ENCODE assay signal across 8 mouse cellular contexts in the genomic region with DNA sequence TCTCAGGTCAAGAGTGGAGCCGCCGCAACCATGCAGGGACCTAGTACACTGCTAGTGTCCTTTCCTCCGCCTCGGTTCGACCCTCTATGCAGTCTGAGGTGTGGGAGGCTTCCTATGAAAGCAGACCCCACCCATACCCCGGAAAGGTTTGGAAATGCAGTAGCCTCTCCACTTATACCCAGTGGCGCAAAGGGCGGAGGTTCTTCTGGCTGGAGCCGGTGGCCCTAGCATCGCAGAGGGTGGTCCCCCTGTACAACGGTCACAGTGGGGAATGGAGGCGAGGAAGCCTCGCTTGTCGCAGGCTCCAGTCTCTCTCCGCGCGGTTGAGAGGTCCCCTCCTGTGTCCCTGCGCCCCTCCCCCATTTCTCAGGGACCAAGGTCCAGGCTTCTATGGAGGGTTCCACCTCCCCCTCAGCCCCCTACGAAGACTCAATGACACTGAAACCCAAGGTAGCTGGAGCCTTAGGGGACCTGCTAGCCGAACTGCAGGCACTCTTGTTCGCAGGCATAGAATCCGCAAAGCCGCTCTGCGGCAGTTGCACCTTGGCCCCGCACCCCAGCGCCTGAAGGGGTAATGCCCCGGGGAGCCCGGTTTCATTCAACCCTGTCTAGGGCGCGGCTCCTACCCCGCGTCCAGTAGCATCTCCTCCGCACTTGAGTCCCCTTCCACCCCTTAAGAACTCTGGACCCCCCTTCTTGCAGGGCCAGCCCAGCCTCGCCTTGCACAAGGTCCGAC. TPM values are rescaled to one million over a fixed set of nuclear protein-coding genes. Genes with fewer than 3 reads are reported as not detected.
DNase-seq lines count a peak whose midpoint lies in the region; ATAC-seq lines count a peak whose summit lies in the region.

No protein-coding gene starts in this region.

- 0 out of 2 replicates have a peak, but pooled peaks have one; percentile 25 for ATAC-seq in kidney, embryonic 15.5 days (replicated peaks; ENCODE audit: low FRiP score)
- ATAC-seq in forebrain, embryonic 12.5 days (ENCODE audit: low FRiP score), result peak; percentile 72
- no peak for ATAC-seq in limb, embryonic 15.5 days (ENCODE audit: insufficient number of reproducible peaks, low FRiP score, low TSS enrichment, low read depth)
- peak; percentile 46; the same call in 1 of the 2 replicates for ATAC-seq in stomach, embryonic 14.5 days (ENCODE audit: insufficient number of reproducible peaks, insufficient read depth, low FRiP score, low read depth)

- no peak overlapping the region for H3K27ac ChIP-seq in kidney, embryonic 15.5 days
- no peak overlapping the region for H3K27ac ChIP-seq in brown adipose tissue, adult 24 weeks (replicated peaks; ENCODE audit: low read depth, low read length)
- H3K27ac ChIP-seq in forebrain, embryonic 12.5 days, result peak overlapping the region; percentile 91
- no peak overlapping the region for H3K27ac ChIP-seq in limb, embryonic 15.5 days
- H3K27ac ChIP-seq in stomach, embryonic 14.5 days (ENCODE audit: low read length), result no peak overlapping the region

- H3K4me2 ChIP-seq in kidney, embryonic 15.5 days, result peak overlapping the region; percentile 50
- H3K4me2 ChIP-seq in forebrain, embryonic 12.5 days, result peak overlapping the region; percentile 77
- 0 out of 2 replicates have a peak overlapping the region, but pooled peaks have one; percentile 10 for H3K4me2 ChIP-seq in limb, embryonic 15.5 days
- peak overlapping the region; percentile 6; the same call in 1 of the 2 replicates for H3K4me2 ChIP-seq in stomach, embryonic 14.5 days (replicated peaks; ENCODE audit: low read depth, low read length)

- H3K27me3 ChIP-seq in kidney, embryonic 15.5 days, result peaks cover 65% of the 10 kb centered on the region
- peaks cover 47% of the 10 kb centered on the region; the same call in 1 of the 2 replicates for H3K27me3 ChIP-seq in forebrain, embryonic 12.5 days
- peaks cover 64% of the 10 kb centered on the region for H3K27me3 ChIP-seq in limb, embryonic 15.5 days
- H3K27me3 ChIP-seq in stomach, embryonic 14.5 days (ENCODE audit: control insufficient read depth, insufficient read depth, low read length), result peaks cover 16% of the 10 kb centered on the region

- no peak for DNase-seq in kidney, postnatal 25 days
- DNase-seq in lung, postnatal 14 days, result no peak
- no peak for DNase-seq in kidney, postnatal 4 days

- H3K4me3 ChIP-seq in kidney, embryonic 15.5 days (replicated peaks), result peak overlapping the region; percentile 28
- H3K4me3 ChIP-seq in brown adipose tissue, adult 24 weeks (ENCODE audit: insufficient read depth, low read depth, low read length), result peak overlapping the region; percentile 35
- H3K4me3 ChIP-seq in forebrain, embryonic 12.5 days (replicated peaks), result peak overlapping the region; percentile 70
- peak overlapping the region; percentile 14; the same call in 1 of the 2 replicates for H3K4me3 ChIP-seq in limb, embryonic 15.5 days
- H3K4me3 ChIP-seq in stomach, embryonic 14.5 days (ENCODE audit: low read depth, low read length), result peak overlapping the region; percentile 6

- no peak overlapping the region for H3K9ac ChIP-seq in kidney, embryonic 15.5 days
- H3K9ac ChIP-seq in forebrain, embryonic 12.5 days, result peak overlapping the region; percentile 87
- no peak overlapping the region for H3K9ac ChIP-seq in limb, embryonic 15.5 days
- no peak overlapping the region for H3K9ac ChIP-seq in stomach, embryonic 14.5 days (replicated peaks; ENCODE audit: low read depth, low read length)

- H3K4me1 ChIP-seq in kidney, embryonic 15.5 days, result peaks cover 10% of the 10 kb centered on the region
- H3K4me1 ChIP-seq in brown adipose tissue, adult 24 weeks (ENCODE audit: control insufficient read depth, insufficient read depth, insufficient read length, low read length), result peaks cover 10% of the 10 kb centered on the region; the same call in 1 of the 2 replicates
- H3K4me1 ChIP-seq in forebrain, embryonic 12.5 days, result peaks cover 23% of the 10 kb centered on the region
- peaks cover 8% of the 10 kb centered on the region for H3K4me1 ChIP-seq in limb, embryonic 15.5 days
- H3K4me1 ChIP-seq in stomach, embryonic 14.5 days (ENCODE audit: control insufficient read depth, insufficient read depth, low read length), result no peaks in the 10 kb centered on the region

- H3K36me3 ChIP-seq in kidney, embryonic 15.5 days, result no peaks in the 10 kb centered on the region
- peaks cover 7% of the 10 kb centered on the region for H3K36me3 ChIP-seq in forebrain, embryonic 12.5 days (replicated peaks)
- no peaks in the 10 kb centered on the region for H3K36me3 ChIP-seq in limb, embryonic 15.5 days
- H3K36me3 ChIP-seq in stomach, embryonic 14.5 days (ENCODE audit: control insufficient read depth, insufficient read depth, low read length), result no peaks in the 10 kb centered on the region

- WGBS in kidney, embryonic 15.5 days, result 2% methylated on average over 35 of the region's 35 CpGs
- 2% methylated on average over 35 of the region's 35 CpGs for WGBS in forebrain, embryonic 12.5 days
- WGBS in limb, embryonic 15.5 days, result 3% methylated on average over 35 of the region's 35 CpGs
- WGBS in stomach, embryonic 14.5 days, result 4% methylated on average over 35 of the region's 35 CpGs

- no peaks in the 10 kb centered on the region for H3K9me3 ChIP-seq in kidney, embryonic 15.5 days (replicated peaks)
- no peaks in the 10 kb centered on the region for H3K9me3 ChIP-seq in forebrain, embryonic 12.5 days
- H3K9me3 ChIP-seq in limb, embryonic 15.5 days, result no peaks in the 10 kb centered on the region
- H3K9me3 ChIP-seq in stomach, embryonic 14.5 days (ENCODE audit: control insufficient read depth, low read depth, low read length), result no peaks in the 10 kb centered on the region

RNA-seq across cellular contexts. Expression of a gene that starts 0.8 kb away (rescaled TPM):
- 5.1 and 17.3 TPM in 2 replicates for polyA plus RNA-seq in kidney, embryonic 15.5 days (2015; fragmentation: Nextera tagmentation; extraction: Ambion mirVana)
- polyA plus RNA-seq in brown adipose tissue, adult 24 weeks (2012; ENCODE audit: insufficient read depth, insufficient read length, missing spikeins), result not detected in 2 replicates
- 360 and 385 TPM in 2 replicates for polyA plus RNA-seq in forebrain, embryonic 12.5 days (2016; fragmentation: Nextera tagmentation; extraction: Ambion mirVana)
- polyA plus RNA-seq in limb, embryonic 15.5 days (2015; fragmentation: Nextera tagmentation; extraction: Ambion mirVana), result 0.77 and 2.5 TPM in 2 replicates
- polyA plus RNA-seq in stomach, embryonic 14.5 days (2014; fragmentation: Nextera tagmentation; extraction: Ambion mirVana), result 51.9 and 54.8 TPM in 2 replicates

RNA-seq across cellular contexts. Expression of a gene that starts 6.0 kb away (rescaled TPM):
- 41.8 and 44.7 TPM in 2 replicates for polyA plus RNA-seq in kidney, embryonic 15.5 days (2015; fragmentation: Nextera tagmentation; extraction: Ambion mirVana)
- 7.2 and 15.6 TPM in 2 replicates for polyA plus RNA-seq in brown adipose tissue, adult 24 weeks (2012; ENCODE audit: insufficient read depth, insufficient read length, missing spikeins)
- polyA plus RNA-seq in forebrain, embryonic 12.5 days (2016; fragmentation: Nextera tagmentation; extraction: Ambion mirVana), result 59.1 and 67.3 TPM in 2 replicates
- polyA plus RNA-seq in limb, embryonic 15.5 days (2015; fragmentation: Nextera tagmentation; extraction: Ambion mirVana), result 35.8 and 36.3 TPM in 2 replicates
- polyA plus RNA-seq in stomach, embryonic 14.5 days (2014; fragmentation: Nextera tagmentation; extraction: Ambion mirVana), result 48.3 and 57.3 TPM in 2 replicates

RNA-seq across cellular contexts. Expression of a gene that starts 25.7 kb away (rescaled TPM):
- 15.3 and 15.8 TPM in 2 replicates for polyA plus RNA-seq in kidney, embryonic 15.5 days (2015; fragmentation: Nextera tagmentation; extraction: Ambion mirVana)
- 3.8 and 4.7 TPM in 2 replicates for polyA plus RNA-seq in brown adipose tissue, adult 24 weeks (2012; ENCODE audit: insufficient read depth, insufficient read length, missing spikeins)
- 22.3 and 24.2 TPM in 2 replicates for polyA plus RNA-seq in forebrain, embryonic 12.5 days (2016; fragmentation: Nextera tagmentation; extraction: Ambion mirVana)
- 14.1 and 15.1 TPM in 2 replicates for polyA plus RNA-seq in limb, embryonic 15.5 days (2015; fragmentation: Nextera tagmentation; extraction: Ambion mirVana)
- 14.6 and 15.4 TPM in 2 replicates for polyA plus RNA-seq in stomach, embryonic 14.5 days (2014; fragmentation: Nextera tagmentation; extraction: Ambion mirVana)

RNA-seq across cellular contexts. Expression of a gene that starts 51.2 kb away (rescaled TPM):
- polyA plus RNA-seq in kidney, embryonic 15.5 days (2015; fragmentation: Nextera tagmentation; extraction: Ambion mirVana), result 41.7 and 43.7 TPM in 2 replicates
- polyA plus RNA-seq in brown adipose tissue, adult 24 weeks (2012; ENCODE audit: insufficient read depth, insufficient read length, missing spikeins), result 12.4 TPM in 2 replicates
- 62.4 and 69.5 TPM in 2 replicates for polyA plus RNA-seq in forebrain, embryonic 12.5 days (2016; fragmentation: Nextera tagmentation; extraction: Ambion mirVana)
- 40.4 and 42.1 TPM in 2 replicates for polyA plus RNA-seq in limb, embryonic 15.5 days (2015; fragmentation: Nextera tagmentation; extraction: Ambion mirVana)
- polyA plus RNA-seq in stomach, embryonic 14.5 days (2014; fragmentation: Nextera tagmentation; extraction: Ambion mirVana), result 32.1 and 37.3 TPM in 2 replicates

RNA-seq across cellular contexts. Expression of a gene that starts 51.7 kb away (rescaled TPM):
- 69.4 and 71.8 TPM in 2 replicates for polyA plus RNA-seq in kidney, embryonic 15.5 days (2015; fragmentation: Nextera tagmentation; extraction: Ambion mirVana)
- polyA plus RNA-seq in brown adipose tissue, adult 24 weeks (2012; ENCODE audit: insufficient read depth, insufficient read length, missing spikeins), result 40.7 and 53.9 TPM in 2 replicates
- 83.6 and 86.4 TPM in 2 replicates for polyA plus RNA-seq in forebrain, embryonic 12.5 days (2016; fragmentation: Nextera tagmentation; extraction: Ambion mirVana)
- polyA plus RNA-seq in limb, embryonic 15.5 days (2015; fragmentation: Nextera tagmentation; extraction: Ambion mirVana), result 59.0 and 64.8 TPM in 2 replicates
- polyA plus RNA-seq in stomach, embryonic 14.5 days (2014; fragmentation: Nextera tagmentation; extraction: Ambion mirVana), result 44.2 and 51.4 TPM in 2 replicates

Comparison
In these comparisons a context has a peak if more than half of its experiments do, and no peak if none do; other contexts are left out.
1. H3K4me2 ChIP-seq: peak in every context shown above with its lines; median percentile 77 in forebrain, embryonic 12.5 days; 50 in kidney, embryonic 15.5 days; 10 in limb, embryonic 15.5 days; 6 in stomach, embryonic 14.5 days.
2. H3K4me3 ChIP-seq: peak in every context shown above with its lines; median percentile 70 in forebrain, embryonic 12.5 days; 35 in brown adipose tissue, adult 24 weeks; 28 in kidney, embryonic 15.5 days; 14 in limb, embryonic 15.5 days; 6 in stomach, embryonic 14.5 days.